Mouse (Mus musculus) macrophage (primary cell): ENCODE measurements around the gene Psen1. TPM values are rescaled to one million over a fixed set of nuclear protein-coding genes. Genes with fewer than 3 reads are reported as not detected.

Source experiments
- H3K27ac ChIP-seq: fragments of 350-480 bp; formaldehyde crosslinking; 2 replicates; pipeline ENCODE4 v1.9.0; 2021
- H3K36me3 ChIP-seq: fragments of 350-480 bp; formaldehyde crosslinking; 2 replicates; pipeline ENCODE4 v1.9.0; 2021; ENCODE audit errors: inconsistent target
- H3K4me3 ChIP-seq: fragments of 350-480 bp; formaldehyde crosslinking; 2 replicates; pipeline ENCODE4 v1.9.0; 2021; ENCODE audit errors: inconsistent target
- H3K79me2 ChIP-seq: fragments of 350-480 bp; formaldehyde crosslinking; 2 replicates; pipeline ENCODE4 v1.9.0; 2021; ENCODE audit errors: inconsistent target
- WGBS: methylation state at CpG from one replicate; pipeline ENCODE4 v1.1.7; 2026; ENCODE audit warnings: inconsistent platforms; ENCODE audit not compliant: missing documents; 5-methylcytosine and 5-hydroxymethylcytosine counted together
- polyA plus RNA-seq: library from polyadenylated mRNA; stranded (reverse); fragments of 250-400 nt; gene quantifications from 3 replicates; pipeline ENCODE4 v1.2.4, GENCODE M21; 2018; ENCODE audit warnings: inconsistent platforms

The Psen1 gene
- polyA plus RNA-seq, 1 experiment from 2014 or later = 182 TPM

DNA sequence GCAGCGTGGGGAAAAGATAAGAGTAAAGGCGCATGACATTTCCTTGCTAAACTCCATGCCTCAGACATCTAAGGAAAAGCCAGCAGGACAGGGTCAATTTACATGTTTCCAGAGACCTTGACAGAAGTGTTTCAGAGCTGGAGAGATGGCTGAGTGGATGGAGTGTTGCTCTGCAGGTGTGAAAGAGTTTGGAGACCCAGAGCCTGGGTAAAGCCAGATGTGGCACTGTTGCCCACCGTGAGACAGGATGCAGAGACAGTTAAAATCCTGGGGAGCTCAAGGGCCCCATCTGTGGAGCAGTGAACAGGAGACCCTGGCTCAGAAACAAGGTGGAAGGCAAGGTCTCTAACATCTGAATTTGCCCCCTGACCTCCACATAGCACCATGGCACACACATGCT is 55.8 kb downstream of the Psen1 start:
- H3K36me3 ChIP-seq = no peaks in the 10 kb centered on the region
- no peak overlapping the region for H3K27ac ChIP-seq
- 84% methylated on average over 3 of the region's 3 CpGs for WGBS
- no peak overlapping the region for H3K4me3 ChIP-seq
- H3K79me2 ChIP-seq = no peaks in the 10 kb centered on the region

DNA sequence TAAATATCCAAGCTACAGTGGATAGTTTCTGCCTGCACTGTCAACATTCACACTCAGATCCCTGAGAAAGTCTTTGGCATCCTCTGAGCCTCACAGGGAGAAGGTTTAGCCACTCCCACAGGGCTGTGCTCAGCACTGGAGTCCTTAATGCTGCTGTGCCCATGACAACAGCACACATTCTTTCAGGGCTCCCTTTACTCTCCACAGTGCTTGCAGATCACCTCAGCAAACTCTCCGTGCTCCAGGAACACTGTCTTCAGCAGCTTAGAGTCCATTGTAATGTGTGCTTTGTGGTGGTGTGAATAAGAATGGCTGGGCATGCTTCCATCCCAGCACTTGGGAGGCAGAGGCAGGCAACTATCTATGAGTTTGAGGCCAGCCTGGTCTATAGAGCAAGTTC is 61.2 kb downstream of the Psen1 start:
- WGBS = 83% methylated on average over 1 of the region's 1 CpGs
- H3K27ac ChIP-seq = no peak overlapping the region
- H3K79me2 ChIP-seq = no peaks in the 10 kb centered on the region
- H3K4me3 ChIP-seq = no peak overlapping the region
- H3K36me3 ChIP-seq = no peaks in the 10 kb centered on the region

DNA sequence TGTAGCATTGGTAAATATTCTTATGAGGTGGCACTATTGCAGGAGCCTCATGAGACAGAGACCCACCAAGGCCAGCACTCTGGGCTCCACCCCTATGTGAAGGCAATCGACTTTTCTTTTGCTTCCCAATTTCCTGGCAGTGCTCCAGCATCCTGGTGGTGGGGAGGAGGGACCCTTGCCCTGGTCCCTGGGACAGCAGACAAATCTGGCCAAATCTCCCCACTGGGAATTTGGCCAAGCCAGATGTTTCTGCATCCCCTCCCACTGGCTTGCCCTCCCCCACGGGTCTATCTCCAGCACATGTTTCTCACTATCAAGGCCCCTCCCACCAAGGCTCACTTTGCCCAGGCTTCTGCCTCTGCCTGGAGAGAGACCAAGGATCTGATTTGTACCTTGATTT is 64.5 kb downstream of the Psen1 start:
- Histone ChIP-seq H3K36me3 (no peaks in the 10 kb centered on the region), H3K27ac (no peak overlapping the region), H3K4me3 (no peak overlapping the region), H3K79me2 (no peaks in the 10 kb centered on the region)
- 45% methylated on average over 2 of the region's 2 CpGs for WGBS

DNA sequence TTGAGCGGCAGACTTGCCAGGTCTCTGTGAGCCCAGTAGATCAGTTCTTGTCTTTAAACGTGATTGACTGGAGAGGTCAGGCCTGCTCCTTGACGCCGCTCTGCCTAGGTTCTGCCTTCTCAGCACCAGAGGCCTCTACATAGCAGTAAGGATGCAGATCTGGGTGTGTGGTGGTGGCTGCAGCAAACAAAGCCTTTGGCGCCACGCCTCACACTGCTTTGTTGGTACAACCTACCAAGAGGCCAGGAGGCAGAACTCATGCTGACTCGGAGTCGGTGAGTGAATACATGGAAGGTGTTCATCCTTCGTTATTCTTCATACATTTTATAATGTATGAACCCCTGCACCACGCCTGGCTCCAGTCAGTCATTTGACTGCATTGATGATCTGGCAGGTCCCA is 70.8 kb downstream of the Psen1 start:
- Histone ChIP-seq H3K36me3 (no peaks in the 10 kb centered on the region), H3K27ac (no peak overlapping the region), H3K4me3 (no peak overlapping the region), H3K79me2 (no peaks in the 10 kb centered on the region)
- 91% methylated on average over 10 of the region's 10 CpGs for WGBS

DNA sequence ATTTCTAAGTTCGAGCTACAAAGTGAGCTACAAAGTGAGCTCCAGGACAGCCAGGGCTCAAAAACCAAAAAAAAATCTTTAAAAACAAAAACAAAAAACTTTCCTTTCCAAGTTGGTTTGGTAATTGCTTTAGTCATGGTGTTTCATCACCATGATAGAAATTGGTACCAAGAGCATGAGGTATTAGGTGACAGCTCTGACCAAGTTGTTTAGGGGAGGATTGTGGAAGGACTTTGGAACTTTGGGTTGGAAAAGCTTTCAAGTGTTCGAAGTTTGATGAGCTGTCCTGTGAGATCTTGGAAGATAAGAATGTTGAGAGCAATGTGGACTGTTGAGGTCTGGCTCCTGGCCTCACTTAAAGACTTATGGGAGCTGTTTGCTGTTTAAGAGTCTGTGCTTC is 72.2 kb downstream of the Psen1 start:
- WGBS = 85% methylated on average over 2 of the region's 2 CpGs
- Histone ChIP-seq H3K4me3 (no peak overlapping the region), H3K27ac (no peak overlapping the region), H3K79me2 (no peaks in the 10 kb centered on the region), H3K36me3 (no peaks in the 10 kb centered on the region)

DNA sequence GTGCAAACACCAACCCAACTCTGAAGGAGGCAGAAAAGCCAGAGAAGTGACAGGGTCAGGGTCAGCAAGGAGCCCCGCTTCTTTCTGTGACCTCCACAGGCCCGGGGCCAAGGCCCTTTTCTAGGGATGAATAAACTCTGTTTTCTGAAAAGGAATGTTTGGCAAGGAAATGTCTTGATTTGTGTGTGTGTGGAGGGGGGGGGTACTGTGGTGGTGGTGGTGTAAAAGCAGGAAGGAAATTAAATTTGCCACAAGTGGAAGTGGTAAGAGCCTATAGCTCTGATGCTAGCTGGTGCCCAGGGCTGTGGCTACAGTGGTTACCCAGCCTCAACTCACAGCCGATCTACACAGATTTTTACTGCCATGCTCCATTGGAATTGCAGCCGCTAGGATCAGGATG is 74.8 kb downstream of the Psen1 start:
- 5% methylated on average over 4 of the region's 4 CpGs for WGBS

DNA sequence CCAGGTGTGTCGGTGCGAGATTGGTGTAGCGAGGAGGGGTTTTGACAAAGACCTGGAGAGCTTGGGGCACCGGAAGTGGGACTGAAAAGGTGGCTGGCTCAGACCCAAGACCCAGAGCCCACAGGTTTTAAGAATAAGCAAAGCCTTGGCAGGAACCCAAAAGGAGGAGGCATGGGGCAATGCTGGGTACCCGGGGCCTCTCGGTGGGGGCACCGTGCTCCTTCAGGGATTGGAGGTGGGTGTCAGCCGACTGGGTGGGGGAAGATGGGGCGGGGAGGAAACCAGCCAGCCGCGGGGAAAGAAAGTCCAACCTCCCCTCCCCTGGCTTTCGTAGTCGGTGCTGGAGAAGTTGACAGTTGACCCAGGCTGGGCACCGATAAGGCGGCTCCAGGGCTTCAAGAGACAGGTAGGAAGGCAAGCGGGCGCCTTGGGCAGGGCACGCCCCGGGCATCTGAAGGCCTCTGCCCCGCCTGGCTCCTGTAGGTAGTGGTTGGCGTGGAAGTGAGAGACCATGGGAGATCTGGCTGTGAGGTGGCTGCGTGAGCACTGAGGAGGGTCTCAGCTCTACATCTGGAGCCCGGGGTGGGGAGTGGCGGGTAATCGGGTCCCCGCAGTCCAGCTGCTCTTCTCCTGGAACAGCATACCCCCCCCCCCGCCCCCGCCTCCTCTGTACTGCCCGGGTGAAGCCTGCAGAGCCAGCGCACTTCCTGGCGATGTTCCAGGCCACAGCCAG is 75.5 kb downstream of the Psen1 start, which contains the start of gene Papln:
Gene Papln, plus strand, starts transcription at position 324 of the 733 bp plus-strand sequence.
- WGBS = 3% methylated on average over 26 of the region's 31 CpGs
- H3K27ac ChIP-seq = no peak within 1 kb of the TSS
- H3K4me3 ChIP-seq = no peak within 1 kb of the TSS
- no peaks in the 10 kb centered on the region for H3K36me3 ChIP-seq
- H3K79me2 ChIP-seq = no peaks in the 10 kb centered on the region

More for the DNA sequence above, 74.8 kb downstream of the Psen1 start:
- no peaks in the 10 kb centered on the region for H3K36me3 ChIP-seq
- H3K27ac ChIP-seq = no peak overlapping the region
- no peak overlapping the region for H3K4me3 ChIP-seq
- H3K79me2 ChIP-seq = no peaks in the 10 kb centered on the region

DNA sequence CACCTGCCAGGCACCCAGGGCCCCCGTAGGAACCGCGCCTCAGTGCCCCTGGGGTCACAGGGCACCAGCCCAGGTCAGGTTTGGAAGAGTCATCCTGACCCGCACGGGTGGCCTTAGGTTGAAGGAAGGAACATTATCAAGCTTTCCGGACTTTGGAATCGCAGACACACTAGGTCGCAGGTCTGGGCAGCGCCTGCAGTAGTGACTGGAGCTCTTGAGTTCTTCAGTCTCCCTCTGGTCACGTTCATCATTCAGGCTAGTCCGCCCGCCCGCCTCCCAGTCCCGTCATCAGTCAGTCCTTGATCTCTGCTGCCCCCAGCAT is 76.1 kb downstream of the Psen1 start:
- Histone ChIP-seq H3K4me3 (no peak overlapping the region), H3K27ac (no peak overlapping the region), H3K79me2 (no peaks in the 10 kb centered on the region), H3K36me3 (no peaks in the 10 kb centered on the region)
- 14% methylated on average over 14 of the region's 14 CpGs for WGBS

DNA sequence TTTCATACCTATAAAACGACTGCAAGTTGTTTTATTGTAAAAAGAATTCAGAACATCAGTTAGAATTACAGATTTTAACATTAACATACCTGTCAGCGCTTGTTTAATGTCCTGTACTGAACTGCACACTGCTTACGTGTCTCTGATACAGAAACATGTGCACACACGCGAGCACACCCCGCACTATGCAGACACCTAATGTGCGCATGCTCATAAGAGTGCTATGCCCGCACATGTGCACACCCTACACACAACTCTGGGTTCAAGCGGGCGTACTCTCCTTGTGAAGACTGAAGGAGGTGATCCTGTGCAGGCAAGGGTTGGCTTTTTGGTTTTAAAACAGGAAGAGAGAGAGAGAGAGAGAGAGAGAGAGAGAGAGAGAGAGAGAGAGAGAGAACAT is 76.6 kb downstream of the Psen1 start:
- 72% methylated on average over 8 of the region's 10 CpGs for WGBS
- Histone ChIP-seq H3K36me3 (no peaks in the 10 kb centered on the region), H3K27ac (no peak overlapping the region), H3K79me2 (no peaks in the 10 kb centered on the region), H3K4me3 (no peak overlapping the region)

DNA sequence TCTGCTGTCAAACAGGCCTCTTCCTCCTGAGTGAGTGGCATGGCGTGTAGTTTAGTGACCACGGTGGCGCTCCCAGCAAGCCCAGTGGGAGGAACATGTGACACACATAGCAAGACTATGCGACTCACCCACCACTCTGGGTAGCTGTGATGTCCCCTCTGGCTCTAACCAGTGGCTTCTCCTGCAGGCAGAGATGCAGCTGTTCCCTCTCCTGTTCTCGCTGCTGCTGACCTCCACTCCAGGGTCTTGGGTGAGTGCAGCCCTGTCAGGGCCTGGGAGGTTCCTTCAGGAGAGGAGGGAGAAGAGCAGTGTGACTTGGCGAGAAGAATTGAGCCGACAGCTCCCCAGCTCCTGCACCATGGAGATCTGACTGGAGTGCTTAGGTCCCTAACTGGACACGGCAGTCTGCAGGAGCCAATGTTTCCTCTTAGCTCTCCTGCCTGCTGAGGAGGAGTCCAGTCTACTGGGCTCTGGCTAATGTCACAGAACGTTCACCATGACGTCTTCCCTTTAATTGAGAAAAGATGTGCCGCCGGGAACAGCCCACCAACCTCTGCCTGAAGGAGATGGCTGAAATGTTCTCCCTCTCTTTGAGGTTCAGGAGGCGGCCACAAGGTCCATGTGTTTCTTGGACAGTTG is 78.1 kb downstream of the Psen1 start:
- WGBS = 82% methylated on average over 13 of the region's 13 CpGs
- no peaks in the 10 kb centered on the region for H3K79me2 ChIP-seq

DNA sequence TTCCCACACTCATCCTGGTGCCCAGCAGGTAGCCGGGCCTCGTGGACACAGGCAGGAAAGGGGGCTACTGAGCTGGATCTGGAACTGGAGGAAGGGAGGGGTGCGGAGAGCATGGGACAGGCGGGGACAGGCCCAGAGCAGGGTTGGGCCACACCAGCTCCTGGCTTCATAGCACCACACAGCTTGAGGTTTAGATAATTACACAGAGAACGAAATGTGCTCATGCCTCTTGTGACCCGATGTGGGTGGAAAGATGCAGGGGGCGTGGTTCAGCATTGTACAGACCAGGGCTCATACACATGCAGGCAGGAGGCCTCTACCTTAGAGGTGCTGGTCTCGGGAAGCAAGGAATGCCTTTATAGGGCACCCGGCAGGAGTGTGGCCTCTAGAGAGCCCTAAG is 79.9 kb downstream of the Psen1 start:
- Histone ChIP-seq H3K36me3 (no peaks in the 10 kb centered on the region), H3K79me2 (no peaks in the 10 kb centered on the region), H3K27ac (no peak overlapping the region), H3K4me3 (no peak overlapping the region)
- 85% methylated on average over 9 of the region's 9 CpGs for WGBS

More for the DNA sequence above, 78.1 kb downstream of the Psen1 start:
- Histone ChIP-seq H3K27ac (no peak overlapping the region), H3K4me3 (no peak overlapping the region), H3K36me3 (no peaks in the 10 kb centered on the region)

DNA sequence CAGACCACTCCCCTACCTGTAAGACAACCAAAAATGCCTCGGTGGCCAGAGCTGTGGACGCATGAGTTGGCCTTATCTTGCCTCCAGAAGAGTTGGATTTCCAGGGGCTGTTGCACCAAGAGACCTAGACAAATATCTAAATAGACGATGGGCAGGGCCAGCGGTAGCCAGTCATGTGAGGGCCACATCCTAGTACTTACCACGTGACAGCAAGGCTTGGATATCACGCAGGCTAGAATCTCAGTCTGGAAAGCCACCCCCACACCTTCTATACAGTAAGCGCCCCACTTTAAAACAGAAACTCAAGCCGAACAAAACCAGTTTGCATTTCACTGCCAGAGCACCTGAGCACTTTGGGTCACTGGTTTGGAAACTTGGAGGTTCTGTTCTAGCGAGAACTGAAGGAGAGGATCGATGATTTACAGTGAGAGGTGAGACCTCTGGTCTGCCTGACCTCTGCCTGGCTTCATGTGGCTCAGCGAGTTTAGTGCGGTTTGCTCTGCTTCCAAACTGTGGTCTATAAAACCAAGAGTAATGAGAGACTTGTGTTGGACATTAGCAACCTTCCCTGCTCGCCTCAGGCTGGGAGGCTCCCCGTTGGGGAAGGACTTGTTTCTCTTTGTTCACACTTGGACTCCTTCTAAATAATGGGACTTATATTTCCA is 80.4 kb downstream of the Psen1 start:
- Histone ChIP-seq H3K27ac (no peak overlapping the region), H3K79me2 (no peaks in the 10 kb centered on the region), H3K4me3 (no peak overlapping the region), H3K36me3 (no peaks in the 10 kb centered on the region)
- 89% methylated on average over 14 of the region's 14 CpGs for WGBS

DNA sequence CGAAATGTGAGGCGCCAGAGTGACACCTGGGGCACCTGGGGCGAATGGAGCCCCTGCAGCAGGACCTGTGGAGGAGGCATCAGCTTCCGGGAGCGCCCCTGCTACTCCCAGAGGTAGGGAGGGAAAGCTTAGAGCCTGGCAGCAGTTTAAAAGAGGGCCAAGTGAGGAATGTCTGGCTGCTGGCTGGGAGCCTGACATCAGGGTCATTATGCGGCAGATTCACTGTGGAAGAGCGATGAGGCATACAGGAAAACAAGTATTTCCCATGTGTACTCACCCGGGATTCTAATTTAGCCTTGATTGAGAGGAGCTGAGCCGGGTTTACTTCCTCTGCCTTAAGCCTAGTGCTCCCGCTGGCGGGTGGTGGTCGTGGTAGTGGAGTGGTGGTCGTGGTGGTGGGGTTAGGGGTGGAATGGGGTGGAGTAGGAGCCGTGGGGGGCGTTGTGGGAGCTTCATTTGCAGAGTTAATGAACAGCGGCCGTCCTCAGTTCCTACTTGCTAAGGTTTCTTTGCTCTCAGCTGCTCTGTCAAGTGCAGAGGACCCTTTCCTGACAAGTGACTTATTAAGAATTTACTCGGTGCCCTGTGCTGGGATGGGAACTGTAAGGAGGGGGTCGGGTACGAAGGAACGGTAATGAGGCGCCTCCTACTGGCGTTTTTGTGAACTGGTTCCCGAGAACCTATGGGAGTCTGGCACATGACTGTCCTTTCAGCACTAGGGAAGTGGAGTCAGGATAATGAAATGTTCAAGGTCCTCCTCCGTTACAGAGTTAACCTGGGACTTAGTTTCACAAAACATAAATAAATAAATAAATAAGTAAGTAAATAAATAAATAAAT is 82.7 kb downstream of the Psen1 start:
- H3K79me2 ChIP-seq = no peaks in the 10 kb centered on the region
- H3K36me3 ChIP-seq = no peaks in the 10 kb centered on the region
- no peak overlapping the region for H3K27ac ChIP-seq
- WGBS = 10% methylated on average over 24 of the region's 25 CpGs
- H3K4me3 ChIP-seq = no peak overlapping the region

DNA sequence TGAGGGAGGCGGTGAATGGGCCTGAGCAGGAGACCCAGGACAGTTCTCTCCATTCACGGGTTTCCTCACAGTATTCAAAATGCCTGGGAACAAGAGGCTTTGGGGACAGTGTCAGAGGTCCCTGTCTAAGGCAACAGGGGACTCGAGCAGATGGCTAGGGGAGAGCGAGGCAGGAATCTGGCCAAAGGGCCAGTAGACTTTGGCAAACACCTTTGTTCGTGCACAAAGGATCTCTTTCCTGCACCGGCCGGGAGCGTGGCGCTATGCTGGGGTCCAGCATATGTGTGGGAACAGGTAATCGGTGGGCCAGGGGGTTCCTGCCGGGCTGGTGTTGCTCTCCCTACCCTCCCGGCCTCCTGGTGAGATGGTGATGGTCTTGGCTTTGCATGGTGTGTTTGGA is 87.7 kb downstream of the Psen1 start:
- WGBS = 94% methylated on average over 12 of the region's 12 CpGs
- Histone ChIP-seq H3K4me3 (no peak overlapping the region), H3K27ac (no peak overlapping the region), H3K36me3 (no peaks in the 10 kb centered on the region), H3K79me2 (no peaks in the 10 kb centered on the region)
